Mouse (Mus musculus) left cerebral cortex, adult 9 months (tissue): Measurements from ENCODE around the gene Abhd17a.
A peak's percentile ranks its signal among the peaks of the same experiment; 100 is the strongest.
"Not testable (repeated sequence)": the region's sequence is repeated elsewhere in the genome, so short reads cannot be mapped to it uniquely, and the experiment has no call there.

Experiments
- DNase-seq, 2 experiments: peaks; one replicate each; pipeline ENCODE4 v3.0.0; 2022; ENCODE audit warnings: low spot score in 2 of 2

Gene Abhd17a

GRCm38 (mm10) chr10:80609269-80609924, 19.3 kb upstream of the Abhd17a start:
- no peak for DNase-seq

- no peak for DNase-seq
Observed at GRCm38 (mm10) chr10:80608435-80608834, 18.3 kb upstream of the Abhd17a start.

DNA sequence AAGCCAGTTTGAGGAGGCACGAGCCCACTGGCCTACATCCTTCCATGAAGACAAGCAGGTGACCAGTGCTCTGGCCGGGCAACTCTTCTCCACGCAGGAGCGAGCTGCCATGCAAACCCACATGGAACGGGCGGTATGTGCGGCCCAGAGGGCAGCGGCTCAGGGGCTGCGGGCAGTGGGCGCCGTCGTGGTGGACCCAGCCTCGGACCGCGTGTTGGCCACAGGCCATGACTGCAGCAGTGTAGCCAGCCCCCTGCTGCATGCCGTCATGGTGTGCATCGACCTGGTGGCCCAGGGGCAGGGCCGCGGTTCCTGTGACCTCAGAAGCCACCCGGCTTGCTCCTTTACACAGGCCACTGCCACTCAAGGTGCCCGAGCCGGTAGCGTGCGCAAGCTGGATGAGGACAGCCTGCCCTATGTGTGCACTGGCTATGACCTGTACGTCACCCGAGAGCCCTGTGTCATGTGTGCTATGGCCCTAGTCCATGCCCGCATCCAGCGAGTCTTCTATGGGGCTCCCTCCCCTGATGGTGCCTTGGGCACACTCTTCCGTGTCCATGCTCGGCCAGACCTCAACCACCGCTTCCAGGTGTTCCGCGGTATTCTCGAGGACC, 16.7 kb upstream of the Abhd17a start:
- no peak for DNase-seq

DNA sequence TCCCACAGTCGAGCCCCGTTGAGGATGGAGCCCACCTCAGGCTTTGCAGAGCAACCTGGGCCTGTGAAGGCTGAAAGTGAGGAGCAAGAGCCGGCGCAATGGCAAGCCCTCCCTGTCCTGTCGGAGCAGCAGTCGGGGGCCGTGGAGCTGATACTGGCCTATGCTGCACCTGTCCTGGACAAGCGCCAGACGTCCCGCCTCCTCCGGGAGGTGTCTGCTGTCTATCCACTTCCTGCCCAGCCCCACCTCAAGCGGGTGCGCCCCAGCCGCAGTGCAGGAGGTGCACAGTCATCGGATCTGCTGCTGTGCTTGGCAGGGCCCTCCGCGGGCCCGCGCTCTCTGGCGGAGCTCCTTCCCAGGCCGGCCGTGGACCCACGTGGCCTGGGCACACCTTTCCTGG, 16.2 kb upstream of the Abhd17a start:
- no peak for DNase-seq

- not testable (repeated sequence) for DNase-seq
Observed at GRCm38 (mm10) chr10:80605721-80606120, 15.6 kb upstream of the Abhd17a start, which contains the start of gene Gm49322. TSS of gene Gm49322 (plus strand) at chr10:80606021.

GRCm38 (mm10) chr10:80604988-80605387, 14.8 kb upstream of the Abhd17a start:
- DNase-seq: no peak

- no peak for DNase-seq
Observed at GRCm38 (mm10) chr10:80604001-80604509, 13.9 kb upstream of the Abhd17a start.

DNA sequence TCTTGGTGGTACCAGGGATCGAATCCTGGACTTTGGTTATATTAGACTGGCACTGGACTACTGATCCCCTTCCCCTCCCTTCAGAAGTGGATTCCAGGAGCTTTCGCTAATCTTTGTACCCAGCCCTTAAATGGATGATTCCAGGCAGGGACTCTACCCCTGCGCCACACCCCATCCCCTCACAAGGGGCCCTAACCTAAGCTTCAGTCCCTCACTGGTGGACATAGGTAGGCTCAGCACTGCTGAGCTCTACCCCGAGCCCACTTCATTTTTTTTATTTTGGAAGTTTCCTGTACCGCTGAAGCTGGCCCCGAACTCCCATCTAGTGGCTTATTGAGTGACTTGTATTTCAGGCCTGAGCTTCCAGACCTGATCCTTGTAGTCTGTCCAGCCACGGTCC, 13.2 kb upstream of the Abhd17a start:
- no peak for DNase-seq

GRCm38 (mm10) chr10:80602698-80603325, 12.7 kb upstream of the Abhd17a start, which contains the start of the genes Scamp4 and Adat3:
TSS of gene Scamp4 (plus strand) at chr10:80602872.
TSS of gene Adat3 (plus strand) at chr10:80602880.
- DNase-seq: peak; percentile 92 to 97

DNA sequence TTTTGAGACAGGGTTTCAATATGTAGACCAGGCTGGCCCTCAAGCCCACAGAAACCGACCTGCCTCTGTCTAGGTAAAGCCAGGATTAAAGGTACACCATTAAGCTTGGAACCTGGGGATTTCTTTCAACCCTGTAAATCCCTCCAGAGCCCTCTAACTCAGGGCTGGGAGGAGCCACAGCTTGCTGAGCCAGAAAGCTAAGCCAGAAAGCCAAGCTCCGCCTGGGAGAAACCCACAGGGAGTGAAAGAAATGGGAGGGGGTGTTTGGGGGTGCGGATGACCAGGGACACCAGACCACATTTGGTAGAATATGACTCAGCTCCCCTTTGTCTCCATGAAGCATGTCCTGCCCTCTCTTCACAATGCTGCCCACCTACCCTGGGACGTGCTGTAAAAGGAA, 6.2 kb upstream of the Abhd17a start:
- DNase-seq: no peak

DNA sequence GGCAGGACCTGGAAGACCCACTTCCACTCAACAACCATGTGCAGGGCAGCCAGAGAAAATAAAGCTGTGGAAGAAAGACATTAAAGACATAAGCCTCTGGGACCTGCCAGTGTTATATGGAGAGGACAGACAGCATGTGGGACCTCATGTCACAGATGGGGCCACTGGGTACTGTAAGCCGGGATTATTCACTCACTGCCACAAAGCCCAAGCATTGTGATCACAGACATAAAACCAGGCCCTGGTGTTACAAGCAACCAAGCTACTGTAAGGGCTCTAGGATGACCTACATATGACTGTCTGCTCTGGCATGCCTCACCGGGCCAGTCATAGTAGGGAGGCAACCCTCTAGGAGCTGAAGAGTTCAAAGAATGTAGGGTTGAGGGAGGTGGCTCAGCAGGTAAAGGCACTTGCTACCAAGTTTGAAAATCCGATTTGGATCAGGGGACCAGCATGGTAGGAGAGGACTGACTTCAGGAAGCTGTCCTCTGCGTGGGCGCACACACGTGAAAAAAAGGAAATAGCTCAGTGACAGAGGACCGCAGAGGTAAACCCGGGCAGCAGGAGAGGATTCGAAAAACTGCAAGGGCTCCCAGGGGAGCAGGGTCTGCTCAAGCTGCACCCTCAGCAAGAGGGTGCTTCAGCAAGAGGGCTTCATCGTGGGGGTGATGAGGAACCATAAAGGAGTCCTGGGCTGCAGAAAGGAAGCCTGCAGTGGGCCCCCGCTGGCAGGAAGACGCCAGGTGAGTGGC, 838 bp downstream of the Abhd17a start:
- no peak for DNase-seq

DNA sequence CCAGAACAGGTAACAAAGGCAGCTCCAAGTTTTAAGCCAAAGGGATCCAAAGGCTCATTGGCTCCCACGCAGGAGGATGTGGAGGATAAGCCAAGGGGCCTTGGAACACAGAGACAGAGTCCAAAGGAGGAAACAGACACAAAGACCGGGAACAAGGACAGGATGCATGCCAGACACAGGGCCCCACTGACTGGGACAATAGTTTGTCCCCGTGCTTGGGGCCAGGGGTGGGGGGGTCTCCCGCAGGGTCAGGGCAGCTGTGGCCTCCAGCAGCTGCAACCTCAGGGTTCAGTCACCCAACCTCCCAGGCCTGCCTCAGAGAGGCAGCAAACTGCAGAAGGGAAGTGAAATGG, 2.9 kb downstream of the Abhd17a start:
- no peak for DNase-seq

- DNase-seq: no peak
Observed at GRCm38 (mm10) chr10:80586407-80587304, 3.5 kb downstream of the Abhd17a start.

DNA sequence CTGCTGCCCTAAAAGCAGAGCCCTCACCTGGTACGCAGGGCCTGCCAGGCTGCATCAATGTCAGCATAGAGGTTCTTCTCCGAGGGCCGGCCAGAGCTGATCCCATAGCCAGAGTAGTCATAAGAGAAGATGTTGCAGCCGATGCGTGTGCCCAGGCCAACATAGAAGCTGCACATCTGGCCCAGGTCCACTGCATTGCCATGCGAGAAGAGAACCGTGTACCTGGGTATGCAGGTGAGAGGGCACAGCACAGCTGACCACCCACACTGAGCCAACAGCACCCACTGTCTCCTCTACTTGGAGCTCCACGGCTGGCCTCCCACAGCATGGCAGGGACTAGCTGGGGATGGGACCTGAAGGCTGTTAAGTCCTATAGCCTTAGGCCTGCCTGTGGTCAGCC, 4.6 kb downstream of the Abhd17a start:
- DNase-seq: no peak

DNA sequence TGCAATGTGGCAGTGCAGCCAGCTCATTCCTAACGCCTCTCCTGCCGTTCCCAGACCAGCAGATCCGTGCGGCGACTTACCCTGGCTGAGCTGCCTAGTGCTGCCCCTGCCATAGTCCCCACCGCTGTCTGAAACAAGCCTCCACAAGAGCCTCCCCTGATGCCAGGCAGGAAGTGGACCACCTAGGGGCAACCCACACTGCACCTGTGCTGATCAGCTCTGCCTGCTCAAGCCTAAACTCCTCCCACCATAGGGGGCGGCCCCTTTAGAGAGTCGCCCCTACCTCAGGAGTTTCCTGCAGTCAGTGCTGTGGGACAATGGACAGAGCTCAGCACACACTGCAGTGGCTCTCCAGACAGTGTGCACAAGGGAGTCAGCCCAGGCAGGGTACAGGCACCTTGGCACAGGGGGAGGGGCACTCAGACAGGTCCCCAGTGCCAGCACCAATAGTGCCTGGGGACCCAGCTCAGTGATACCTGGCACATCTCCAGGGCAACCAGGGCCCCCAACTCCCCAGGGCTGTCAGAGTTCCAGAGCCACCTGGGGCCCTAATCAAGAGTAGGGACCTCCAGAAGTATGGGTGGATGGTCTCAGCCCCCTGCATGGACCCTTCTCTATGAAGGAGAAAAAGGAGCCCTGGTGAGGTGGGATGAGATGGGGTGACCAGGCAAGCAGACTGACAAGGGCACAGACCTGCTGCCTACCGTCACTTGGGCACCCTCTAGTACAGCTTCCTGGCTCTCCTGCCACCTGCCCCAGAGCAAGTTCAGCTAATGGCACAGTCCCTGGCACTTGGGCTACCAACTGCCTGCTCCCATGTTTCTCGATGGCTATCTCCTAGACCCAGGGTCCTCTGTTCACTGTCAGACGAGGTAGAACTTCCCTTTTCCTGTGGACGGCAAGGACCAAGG, 5.2 kb downstream of the Abhd17a start:
- DNase-seq: no peak

- DNase-seq: no peak
Observed at GRCm38 (mm10) chr10:80584045-80584488, 6.1 kb downstream of the Abhd17a start.

DNA sequence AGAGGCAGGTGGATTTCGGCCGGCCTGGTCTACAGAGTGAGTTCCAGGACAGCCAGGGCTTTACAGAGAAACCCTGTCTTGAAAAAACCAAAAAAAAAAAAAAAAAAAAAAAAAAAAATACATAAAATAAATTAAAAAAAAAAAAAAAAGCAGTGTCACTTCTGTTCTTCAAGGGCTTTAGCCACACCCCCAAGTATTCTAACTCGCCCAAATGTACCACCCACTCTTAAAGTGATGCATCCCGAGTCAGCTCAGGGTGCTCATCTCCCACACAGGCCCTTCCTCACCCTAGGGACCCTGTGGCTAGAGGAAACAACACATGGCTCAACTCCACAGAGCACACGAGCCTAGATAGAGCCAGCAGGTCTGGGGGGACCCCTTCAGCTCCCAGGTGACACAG, 7.1 kb downstream of the Abhd17a start:
- DNase-seq: no peak

DNA sequence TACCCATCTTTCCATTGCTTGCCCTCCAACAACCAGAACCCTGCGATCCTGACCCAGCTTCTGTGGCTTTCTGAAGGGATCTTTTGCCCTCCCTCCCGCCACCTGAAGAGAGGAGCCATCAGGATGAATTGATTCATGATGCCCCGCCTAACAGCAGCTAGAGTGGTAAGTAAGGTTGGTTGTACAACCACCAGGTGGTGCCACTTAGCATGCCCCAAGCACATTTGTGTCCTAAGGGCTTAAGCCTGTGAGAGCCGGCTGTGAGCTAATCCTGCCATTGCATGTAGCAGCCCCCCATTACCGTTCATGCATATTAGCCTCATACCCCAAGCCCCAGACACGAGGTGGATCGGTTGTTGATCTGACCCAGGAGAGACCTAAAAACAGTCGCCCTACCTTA, 11.2 kb downstream of the Abhd17a start:
- no peak for DNase-seq

GRCm38 (mm10) chr10:80578131-80578750, 11.9 kb downstream of the Abhd17a start:
- peak in 1 of 2 experiments; percentile 77 for DNase-seq
